Mouse (Mus musculus) urinary bladder, adult 18-20 months (tissue): ENCODE measurements around the gene Ankrd39.

Source experiments
- DNase-seq, 2 experiments: peaks; one replicate each; pipeline ENCODE4 v3.0.0; 2022; ENCODE audit warnings: low spot score in 2 of 2, mixed read lengths in 2 of 2

Gene Ankrd39

DNA sequence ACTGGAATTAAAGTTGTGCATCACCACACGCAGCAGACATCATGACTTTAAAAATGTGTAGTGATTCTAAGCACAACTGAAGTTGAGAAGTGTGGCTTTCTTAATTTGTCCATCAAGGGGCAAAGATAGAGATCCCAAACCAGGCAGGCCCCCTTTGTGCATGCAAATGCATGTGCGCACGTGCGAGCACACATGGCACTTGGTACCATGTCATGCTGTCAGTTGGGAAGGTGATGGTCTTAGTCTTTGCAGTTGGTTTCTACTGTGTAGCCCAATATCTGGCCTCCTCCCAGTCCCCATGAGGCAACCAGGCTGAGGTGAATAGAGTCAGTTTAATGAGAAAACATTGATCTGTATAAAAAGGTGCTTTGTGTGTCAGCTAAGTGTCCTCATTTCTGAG is 17.4 kb downstream of the Ankrd39 start:
- DNase-seq: no peak

DNA sequence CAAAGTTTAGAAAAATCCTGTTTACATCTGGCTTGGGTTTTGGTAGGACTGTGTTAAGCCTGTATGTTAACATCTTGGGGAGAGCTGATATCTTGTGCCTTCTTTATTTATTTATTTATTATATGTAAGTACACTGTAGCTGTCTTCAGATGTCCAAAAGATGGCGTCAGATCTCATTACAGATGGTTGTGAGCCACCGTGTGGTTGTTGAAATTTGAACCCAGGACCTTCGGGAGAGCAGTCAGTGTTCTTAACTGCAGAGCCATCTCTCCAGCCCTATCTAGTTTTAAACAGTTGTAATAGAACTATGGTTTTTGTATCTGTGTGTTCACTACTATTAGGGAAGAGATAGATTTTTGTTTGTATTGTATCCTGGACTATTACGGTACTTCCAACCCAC is 18.0 kb downstream of the Ankrd39 start:
- no peak for DNase-seq

DNA sequence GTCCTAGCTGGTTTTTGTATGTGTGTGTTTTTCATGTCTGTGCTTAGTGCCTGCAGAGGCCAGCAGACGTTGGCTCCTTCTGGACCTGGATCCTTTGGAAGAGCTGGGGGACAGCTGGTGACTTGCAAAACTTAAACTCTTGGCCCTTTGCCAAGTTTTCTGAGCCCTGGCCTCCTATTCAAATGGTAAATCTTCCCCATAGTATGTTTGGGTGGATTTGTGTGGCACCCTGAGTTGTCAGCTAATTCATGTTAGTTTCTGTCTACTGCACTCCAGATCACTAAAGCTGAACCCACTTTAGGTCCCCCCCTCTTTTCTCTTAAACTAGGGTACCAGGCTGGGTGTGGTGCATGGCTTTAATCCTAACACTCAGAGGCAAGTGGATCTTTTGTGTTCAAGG is 18.9 kb downstream of the Ankrd39 start:
- DNase-seq: no peak

DNA sequence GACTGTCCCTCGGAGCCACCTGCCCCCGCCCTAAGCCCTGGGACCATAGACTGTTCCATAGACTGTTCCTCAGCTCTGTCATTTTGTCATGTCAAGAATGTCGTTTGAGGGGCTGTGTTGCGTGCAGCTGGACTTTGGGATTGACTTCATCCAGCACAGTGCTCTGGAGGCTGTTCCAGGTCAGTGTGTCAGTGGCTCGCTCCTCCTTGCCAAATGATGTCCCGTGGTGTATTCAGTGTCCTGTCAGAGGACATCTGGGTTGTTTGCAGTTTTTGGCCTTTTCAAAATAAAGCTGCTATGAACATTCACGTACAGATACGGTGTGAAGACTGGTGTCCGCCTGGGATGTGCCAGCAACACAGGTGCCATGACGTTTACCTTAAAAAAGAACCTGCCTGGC is 20.3 kb downstream of the Ankrd39 start:
- no peak for DNase-seq

DNA sequence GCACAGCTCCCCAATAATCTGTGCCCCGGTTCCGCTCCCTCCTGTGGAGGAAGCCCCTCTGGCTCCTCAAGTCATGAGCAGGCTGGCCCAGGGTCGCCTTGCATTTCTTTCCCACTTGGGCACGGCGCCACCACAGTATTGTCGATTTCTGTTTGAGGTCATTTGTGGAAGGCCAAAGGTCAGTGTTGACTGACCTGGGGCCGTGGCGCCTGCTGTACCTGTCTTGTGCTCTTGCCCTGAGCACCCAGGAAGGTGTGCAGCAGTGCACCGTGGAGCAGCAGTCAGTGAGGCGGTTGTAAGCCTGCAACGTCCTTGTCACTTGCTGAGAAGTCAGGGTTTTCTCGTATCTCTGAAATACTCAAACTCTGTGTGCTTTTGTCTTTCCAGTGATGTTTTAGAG is 21.5 kb downstream of the Ankrd39 start:
- DNase-seq: no peak

DNA sequence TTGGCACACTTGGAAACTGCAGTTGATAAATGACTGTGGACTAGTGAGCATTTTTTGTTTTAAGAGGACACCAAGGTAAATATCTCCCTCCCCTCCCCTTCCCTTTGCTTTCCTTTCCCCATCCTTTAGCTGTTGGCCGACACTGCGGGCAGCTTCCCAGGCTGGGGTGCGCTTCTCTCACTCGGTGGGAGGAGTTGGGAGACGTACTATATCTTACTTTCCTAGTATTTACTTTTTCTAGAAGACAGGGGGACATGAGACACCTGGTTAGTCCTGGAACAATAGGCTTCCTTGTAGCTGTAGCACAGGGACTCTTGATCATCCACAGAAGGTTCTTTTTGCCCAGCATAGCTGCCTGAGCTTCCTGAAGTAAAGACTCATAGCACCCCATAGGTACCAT is 23.2 kb downstream of the Ankrd39 start:
- DNase-seq: no peak

DNA sequence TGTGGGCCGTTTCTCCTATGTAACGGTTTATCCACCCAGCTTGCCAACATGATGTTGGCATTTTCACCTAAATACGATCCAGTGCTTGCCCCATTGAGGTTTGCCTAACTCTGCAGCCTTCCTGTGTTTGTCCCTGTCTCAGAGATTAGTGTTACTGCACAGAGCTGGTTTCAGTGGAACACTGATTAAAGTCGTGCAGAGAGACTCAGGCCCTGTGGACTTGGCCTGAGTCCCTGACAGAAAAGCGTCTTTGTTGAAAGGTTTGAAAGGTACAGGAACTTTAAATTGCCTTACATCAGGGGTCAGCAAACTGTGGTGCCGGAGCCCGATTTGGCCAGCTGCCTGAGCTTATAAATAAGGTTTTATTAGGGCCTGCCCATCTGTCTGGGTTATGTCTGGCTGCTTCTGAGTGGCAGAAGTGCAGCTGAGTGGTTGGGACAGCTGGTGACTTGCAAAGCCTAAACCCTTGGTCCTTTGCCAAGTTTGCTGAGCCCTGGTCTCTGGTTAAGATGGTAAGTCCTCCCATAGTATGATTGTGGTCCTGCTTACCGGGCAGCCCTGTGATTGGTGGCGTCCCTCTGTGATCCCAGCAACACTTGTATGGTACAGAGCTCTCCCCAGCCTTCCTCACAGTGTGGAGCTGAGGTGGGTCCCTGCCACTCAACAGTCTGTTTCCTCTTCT is 23.8 kb downstream of the Ankrd39 start:
- no peak for DNase-seq

DNA sequence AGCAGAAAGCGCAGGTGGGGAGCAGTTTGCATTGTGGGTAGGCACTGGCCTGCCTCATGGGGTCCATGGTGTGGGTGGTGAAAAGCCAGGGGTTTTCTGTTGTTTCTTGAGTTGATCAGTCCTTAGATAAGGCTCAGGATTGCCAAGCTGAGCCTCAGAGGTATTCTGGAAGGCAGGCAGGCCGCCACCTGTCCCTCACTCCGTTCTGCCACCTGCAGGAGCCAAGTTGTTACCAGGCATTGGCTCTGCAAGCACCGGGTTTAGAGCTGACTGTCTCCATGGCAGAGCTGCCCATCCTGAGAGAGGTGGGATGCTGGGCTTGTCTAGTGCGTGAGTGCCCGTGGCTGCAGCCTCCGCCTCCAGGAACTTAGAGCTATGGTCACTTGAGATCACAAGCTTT is 25.0 kb downstream of the Ankrd39 start:
- no peak for DNase-seq

DNA sequence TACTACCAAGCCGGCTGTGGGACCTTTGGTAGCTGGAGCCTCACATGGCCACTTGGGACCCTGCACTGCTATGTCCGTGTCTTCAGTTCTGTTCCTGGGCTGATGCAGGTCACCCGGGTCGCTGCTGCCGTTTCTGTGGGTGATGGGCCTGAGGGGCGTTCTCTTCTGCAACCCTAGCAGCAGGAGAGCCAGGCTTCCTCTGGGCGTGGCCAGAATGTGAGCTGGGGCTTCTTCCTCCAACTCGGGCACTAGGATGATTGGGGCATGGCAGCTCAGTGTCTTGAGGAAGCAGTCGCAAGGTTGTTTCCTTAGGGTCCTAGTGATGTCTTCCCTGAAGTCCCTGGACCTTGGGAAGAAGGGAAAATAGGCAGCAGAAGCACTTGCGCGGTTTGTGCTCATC is 27.6 kb downstream of the Ankrd39 start:
- DNase-seq: no peak

DNA sequence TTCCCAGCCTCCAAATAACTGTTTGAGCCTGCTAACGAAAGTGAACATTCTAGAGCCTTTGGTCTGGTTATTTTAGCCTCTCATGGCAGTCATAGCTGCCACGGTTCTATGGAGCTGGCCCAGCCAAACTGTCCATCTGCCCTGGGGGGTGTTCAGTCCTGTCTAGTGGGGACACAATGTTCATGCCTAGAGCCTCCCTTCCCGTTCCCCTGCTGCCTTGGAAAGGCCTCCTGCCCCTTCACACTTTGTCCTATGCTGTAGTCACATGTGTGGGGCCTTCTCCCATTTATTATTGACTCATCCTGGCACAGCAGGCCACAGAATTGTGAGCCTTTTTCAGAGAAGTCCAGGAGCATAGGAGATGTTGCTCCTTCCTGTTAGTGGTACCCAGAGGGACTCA is 29.0 kb downstream of the Ankrd39 start:
- no peak for DNase-seq

DNA sequence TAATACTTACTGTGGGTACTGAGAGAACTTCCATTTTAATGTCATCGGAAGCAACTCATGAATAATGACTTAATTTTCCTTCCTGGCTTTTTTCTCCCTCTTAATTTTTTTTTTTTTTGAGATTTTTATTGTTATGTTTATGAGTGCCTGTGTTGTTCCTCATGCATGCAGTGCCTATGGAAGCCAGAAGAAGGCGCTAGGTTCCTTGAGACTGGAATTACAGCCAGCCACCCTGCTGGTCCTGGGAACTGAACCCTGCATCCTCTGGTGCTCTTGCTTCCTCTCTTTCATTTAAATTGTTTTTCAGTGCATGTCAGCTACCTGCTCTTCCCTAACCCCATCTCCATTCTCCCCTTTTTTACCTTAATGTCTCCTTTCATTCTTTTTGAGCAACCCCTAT is 33.5 kb downstream of the Ankrd39 start:
- no peak for DNase-seq

DNA sequence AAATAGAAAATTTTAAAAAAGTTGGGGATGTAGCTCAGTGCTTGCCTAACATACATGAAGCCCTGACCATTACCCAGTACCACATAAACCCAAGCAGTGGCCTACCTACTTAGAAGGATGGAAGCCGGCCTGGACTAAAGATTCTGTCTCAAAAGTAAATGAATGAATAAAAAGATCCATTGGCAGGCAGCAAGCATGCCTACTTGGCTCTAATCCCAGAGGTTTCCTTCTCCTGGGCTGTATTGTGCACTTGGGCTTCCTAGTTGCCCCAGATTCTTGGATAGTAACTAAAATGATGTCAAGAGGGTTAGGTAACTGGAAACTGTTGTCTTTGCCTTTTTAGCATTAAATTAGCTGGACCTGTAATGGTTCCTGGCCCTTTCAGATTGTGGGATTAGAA is 33.9 kb downstream of the Ankrd39 start:
- no peak for DNase-seq

DNA sequence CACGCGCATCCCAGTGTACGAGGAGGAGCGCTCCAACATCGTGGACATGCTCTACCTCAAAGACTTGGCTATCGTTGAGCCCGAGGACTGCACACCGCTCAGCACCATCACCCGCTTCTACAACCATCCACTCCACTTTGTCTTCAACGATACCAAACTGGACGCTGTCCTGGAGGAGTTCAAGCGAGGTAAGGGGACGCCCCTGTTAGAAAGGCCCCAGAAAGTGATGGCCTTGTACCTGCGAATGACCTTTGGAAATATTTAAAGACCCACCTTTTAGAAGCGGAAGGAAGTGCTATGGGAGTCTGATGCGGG is 34.3 kb downstream of the Ankrd39 start:
- DNase-seq: no peak

DNA sequence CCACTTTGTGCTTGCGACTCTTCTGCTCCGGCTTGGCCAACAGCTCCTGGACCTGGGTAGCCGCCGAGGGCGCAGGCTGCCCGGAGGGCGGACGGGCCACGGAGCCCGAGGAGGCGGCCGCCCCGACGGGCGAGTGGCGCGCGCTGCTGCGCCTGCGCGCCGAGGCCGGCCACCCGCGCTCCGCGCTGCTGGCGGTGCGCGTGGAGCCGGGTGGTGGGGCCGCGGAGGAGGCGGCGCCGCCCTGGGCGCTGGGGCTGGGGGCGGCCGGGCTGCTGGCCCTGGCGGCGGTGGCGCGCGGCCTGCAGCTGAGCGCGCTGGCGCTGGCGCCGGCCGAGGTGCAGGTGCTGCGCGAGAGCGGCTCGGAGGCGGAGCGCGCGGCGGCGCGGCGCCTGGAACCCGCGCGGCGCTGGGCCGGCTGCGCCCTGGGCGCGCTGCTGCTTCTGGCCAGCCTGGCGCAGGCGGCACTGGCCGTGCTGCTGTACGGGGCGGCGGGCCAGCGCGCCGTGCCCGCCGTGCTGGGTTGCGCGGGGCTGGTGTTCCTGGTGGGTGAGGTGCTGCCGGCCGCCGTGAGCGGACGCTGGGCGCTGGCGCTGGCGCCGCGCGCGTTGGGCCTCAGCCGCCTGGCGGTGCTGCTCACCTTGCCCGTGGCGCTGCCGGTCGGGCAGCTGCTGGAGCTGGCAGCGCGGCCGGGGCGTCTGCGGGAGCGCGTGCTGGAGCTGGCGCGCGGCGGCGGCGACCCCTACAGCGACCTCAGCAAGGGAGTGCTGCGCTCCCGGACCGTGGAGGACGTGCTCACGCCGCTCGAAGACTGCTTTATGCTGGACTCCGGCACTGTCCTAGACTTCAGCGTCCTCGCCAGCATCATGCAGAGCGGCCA is 34.9 kb downstream of the Ankrd39 start:
- DNase-seq: peak in 1 of 2 experiments; percentile 50

DNA sequence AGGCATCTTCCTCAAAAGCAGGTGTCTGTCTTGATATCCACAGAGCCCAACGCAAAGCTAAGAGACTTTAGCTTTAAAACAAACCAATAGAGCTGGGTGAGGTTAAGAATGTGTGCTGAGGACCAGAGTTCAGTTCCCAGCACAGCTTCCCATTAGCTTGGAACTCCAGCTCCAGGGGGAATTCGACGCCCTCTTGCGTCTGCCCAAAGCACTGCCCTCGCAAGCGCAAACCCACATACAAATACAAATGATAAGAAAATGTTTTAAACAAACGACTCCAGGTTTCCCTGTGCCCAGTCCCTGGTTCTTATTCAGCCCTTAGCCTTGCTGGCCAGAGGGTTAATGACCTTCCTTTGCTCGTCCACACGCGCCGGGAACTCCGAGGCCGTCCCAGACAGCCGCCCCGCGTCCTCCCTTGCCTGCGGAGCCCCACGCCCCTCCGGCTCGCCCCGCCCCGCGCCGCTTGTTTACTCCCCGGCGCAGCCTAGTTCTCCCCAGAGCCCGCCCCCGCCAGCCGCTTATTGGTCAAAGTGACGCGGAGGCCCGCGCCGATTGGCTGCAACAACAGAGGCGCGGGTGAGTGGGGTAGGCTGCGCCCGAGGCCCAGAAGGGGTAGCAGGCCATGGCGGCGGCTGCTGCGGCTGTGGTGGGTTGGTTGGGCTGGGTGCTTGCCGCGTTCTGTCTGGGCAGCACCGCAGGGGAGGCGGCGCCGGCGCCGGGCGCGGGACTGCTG is 35.8 kb downstream of the Ankrd39 start, which contains the start of gene Cnnm3:
Gene Cnnm3 (plus strand): TSS at position 579 of the 733 bp plus-strand sequence.
- peak; percentile 99 to 100 for DNase-seq

DNA sequence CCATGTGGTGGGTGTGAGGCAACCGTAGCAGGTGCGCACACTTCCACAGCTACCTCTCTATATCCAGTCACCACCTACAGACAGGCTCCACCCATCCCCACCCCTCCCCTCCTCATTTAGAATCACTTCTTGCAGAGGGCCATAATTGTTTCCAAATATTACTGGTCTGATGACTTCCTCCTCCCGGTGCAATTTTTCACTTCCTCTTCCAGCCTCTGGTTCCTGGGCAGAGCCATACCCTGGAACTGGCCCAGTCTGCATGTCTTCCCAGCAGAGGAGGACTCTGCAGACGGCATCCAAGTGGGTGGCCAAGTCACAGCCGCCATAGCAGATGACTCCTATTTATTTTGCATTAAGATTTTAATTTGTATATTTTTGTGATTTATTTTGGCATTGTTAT is 39.0 kb downstream of the Ankrd39 start:
- no peak for DNase-seq

DNA sequence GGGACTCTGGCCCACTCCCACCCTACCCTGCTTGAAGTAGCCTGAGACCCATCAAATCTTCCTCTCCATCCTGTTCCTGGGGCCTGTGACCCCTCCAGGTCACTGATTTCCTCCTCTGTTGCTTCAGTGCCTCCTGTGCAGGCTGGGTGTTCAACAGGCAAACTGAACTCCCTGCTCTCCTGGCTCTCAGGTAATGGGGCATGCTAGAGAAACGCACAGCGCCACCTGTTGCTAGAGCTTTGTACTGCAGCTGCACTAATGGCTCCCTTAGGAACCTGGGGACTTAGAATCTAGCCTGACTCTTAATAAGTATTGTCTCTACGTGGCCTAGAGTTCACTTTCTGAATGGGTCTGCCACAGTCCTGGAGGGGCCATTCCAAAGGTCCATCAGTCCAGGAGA is 46.0 kb downstream of the Ankrd39 start:
- DNase-seq: peak; percentile 52 to 74

DNA sequence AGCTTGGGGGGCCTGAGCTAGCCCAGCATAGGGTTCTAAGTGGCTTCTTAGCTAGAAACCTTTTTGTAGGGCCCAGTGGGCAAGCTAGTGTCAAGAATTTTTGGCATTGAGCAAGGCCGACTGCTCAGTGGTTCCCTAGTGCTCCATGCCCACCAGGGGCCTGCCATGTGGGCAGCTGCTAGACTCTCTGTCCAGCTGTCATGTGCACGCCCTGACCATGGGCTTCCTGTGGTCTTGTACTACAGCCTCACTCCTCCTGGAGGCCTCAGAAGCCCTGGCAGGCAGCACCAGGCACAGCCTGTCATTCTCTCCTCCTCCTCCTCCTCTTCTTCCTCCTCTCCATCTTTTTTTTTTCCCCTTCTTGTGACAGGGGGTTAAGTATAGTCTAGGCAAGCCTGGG is 49.9 kb downstream of the Ankrd39 start:
- no peak for DNase-seq

DNA sequence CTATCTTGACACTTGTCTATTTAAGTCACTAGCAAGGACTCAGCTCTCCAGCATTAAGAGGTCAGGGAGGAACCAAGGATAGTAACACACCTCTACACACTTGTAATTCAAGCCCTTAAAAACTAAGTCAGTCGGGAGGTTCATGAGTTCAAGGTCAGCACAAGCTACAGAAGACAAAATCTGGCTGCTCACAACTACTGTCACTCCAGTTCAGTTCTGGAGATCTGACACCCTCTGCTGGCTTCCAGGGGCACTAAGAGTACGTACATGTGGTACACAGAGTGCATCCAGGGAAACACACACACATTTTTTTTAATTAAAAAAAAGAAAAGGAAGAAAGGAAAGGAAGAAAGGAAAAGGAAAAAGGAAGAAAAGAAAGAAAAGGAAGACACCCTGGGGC is 50.5 kb downstream of the Ankrd39 start:
- no peak for DNase-seq

DNA sequence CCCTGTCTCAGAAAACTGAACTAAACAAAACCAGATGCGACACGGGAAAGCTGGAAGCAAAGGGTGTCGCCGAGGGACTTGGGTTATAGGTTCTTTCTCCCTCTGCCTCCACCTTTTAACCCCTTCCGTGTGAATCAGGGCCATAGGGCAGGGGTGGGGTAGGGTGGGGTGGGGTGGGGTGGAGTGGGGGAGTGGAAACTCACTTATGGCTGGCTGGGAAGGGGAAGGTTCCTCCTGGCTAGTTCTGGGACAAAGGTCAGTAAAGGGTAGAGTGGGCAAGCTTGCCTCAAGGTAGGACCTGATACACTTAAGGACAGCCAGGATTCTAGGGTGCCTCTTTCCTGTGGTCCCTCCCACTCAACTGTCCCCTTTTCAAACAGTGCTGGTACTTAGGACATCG is 53.9 kb downstream of the Ankrd39 start:
- DNase-seq: no peak

DNA sequence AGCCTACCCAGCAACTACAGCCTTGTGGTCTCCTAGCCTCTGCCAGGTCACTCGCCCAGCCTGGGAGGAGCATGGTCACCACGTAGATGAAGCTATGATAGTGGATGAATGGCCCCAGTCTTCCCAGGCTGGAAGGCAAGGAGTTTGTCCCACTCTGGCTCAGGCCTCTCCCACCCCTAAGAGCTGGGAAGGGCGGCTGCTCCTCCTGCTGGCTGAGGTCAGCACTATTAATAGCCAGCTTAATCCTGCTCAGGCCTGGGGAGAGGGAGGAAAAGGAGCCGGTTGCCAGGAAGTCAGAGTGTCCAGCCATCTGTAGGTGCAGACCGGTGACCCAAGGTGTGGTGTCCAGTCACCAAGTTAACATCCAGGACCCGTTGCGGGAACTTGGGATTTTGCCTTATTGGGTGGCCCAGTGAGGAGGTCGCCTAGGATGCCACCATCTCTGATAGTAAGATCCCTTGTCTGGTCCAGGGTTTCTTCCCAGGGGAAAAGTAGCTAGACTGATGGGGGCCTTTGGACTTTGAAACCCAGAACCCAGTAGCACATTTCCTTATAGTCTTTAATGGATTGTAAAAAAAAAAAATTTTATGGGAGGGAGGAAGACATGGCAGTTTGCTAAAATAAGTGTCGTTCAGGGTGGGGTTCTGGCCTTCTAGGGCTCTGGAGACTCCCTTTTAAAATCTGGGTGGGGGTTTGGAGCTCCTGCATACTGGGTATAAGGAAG is 54.7 kb downstream of the Ankrd39 start:
- DNase-seq: peak; percentile 52 to 54

DNA sequence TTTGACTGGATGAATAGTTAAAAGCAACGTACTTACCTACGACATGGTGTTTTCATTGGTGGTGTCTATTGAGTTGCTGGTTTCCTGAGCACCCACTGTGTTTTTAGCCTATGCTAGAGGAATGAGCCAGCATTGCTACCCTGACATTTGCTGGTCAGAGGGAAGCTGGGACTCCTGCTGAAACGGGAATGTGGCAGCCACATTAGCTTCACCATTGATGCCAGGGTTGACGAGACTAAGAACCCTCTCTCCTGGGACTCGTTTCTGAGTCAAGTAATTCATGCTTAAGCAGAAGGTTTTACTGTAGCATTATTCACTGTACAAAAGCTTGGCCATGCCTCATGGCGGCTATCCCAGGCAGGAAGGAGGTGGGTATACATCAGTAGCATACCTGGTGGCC is 57.6 kb downstream of the Ankrd39 start:
- DNase-seq: no peak
